Mouse (Mus musculus): ENCODE data around the gene Sept1.
"Not testable (repeated sequence)": the region's sequence is repeated elsewhere in the genome, so short reads cannot be mapped to it uniquely, and the experiment has no call there.

Gene Sept1

DNA sequence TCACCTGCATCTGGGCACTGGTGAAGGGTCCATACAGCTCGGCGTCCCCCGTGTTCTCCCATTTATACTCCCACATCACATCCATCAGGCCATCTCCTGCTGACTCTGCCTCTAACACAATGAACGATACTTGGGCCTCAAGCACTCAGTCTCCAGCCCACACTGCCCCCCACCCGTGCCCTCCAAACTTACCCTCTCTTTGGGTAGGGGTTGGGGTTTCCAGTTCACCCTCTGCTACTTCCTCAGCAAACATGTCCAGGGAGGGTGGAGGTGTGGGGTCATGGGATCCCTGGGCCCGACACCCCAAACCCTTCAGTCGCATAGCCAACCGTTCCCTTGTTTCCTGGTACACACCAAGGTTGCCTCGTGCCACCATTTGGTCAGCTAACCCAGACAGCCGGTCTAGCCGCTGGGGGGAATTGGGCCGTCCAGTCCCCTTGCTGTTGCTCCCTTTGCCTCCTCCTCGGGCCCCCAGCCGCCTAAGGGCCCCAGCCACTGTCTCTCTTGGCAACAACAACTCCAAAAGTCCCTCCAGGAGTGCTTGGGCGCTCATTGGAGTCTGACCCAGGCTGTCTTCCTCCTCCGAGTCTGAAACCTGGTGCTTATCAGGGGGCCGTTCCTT, 38.8 kb downstream of the Sept1 start:
- DNase-seq (ENCODE audit: low read depth) = no peak

DNA sequence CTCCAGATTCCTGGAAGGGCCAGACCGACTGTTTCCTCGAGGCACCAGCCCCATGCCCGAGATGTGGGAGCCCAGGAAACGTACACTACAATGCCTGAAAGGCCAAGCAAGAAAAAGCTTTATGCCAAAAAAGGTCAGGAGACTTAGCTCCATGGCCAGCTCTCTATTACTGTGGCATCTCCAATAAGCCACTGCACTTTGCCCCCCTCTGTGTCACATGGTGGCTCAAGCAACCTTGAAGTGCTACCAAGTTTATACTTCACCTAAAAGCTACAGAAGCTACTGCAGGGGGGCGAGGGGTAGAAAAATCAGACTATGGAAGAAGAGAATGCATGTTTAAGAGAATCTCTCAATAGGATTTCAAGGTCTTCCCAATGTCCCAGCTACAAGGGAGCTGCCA, 39.9 kb downstream of the Sept1 start:
- DNase-seq (ENCODE audit: low read depth) = no peak

DNA sequence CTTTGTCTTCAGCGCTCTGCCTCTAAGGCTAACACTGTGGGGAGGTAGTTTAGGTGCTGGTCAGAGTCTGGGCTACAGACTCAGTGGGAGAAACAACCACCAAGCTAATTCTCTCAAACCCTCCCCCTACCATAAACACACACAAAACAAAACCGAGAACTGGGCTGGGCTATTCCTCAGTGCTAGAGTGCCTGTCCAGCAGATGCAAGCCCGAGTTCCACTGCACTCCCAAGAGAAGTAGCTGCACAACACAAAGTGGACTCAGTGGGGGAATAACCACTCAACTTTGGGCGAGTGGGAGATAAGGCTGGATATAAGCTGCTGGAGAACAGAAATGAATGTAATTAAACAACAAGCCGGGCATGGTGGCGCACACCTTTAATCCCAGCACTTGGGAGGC, 42.3 kb downstream of the Sept1 start:
- no peak for DNase-seq (ENCODE audit: low read depth)

DNA sequence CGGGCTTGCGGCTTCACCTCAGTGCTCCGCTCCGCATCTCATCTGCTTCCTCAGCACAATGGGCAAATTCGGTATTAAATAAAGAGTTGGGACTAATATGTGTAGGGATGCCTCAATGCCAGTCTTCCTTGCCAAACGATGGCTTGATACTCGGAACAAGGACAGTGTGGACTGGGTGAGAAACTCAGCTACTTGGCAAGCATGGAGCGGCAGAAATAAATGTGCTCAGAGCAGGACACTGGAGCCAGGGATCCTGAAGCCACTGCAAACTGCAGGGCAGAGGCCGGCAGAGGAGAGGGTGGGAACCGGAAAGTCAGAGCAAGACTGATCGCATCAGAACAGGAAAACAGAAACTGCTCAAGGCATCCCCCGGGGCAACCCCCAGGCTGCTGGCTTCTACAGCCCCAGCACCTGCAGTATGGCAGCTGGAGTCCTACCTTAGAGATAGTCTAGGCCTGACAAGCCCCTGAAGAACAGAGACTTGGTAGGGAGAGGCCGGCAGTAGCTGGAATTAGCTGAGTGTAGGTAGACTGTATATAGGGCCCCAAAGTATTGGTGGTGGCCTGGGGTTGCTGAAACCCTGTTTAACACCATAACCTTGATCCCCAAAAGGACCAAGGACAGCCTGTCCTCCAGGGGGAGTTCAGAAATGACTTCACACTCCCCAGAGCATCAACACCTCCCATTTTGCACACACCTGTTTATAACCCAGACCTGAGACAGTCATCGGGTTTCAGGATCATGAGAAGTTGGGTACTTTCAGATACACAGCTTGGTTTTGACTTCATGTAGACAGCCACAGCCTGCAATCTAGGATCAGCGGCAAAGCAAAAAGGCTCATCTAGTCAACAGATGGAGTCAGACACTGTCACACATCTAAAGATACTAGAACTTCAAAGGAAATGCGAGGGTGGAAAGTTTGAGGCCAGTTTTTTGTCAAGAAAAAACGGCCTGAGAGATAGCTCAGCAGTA, 44.3 kb downstream of the Sept1 start:
- no peak for DNase-seq (ENCODE audit: low read depth)

DNA sequence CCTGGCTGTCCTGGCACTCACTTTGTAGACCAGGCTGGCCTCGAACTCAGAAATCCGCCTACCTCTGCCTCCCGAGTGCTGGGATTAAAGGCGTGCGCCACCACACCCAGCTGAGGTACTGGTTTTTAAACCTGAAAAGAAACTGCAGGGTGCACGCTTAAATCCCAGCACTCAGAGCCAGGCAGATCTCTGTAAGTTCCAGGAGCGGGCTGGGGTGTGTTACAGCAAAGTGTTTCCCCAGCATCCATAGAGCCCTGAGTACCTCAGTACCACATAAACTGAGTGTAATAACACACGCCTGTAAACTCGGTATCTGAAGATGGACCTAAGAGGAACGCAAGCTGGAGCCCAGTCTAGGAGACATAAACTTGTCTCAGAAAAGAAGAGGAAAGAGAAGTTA, 45.6 kb downstream of the Sept1 start:
- no peak for DNase-seq (ENCODE audit: low read depth)

DNA sequence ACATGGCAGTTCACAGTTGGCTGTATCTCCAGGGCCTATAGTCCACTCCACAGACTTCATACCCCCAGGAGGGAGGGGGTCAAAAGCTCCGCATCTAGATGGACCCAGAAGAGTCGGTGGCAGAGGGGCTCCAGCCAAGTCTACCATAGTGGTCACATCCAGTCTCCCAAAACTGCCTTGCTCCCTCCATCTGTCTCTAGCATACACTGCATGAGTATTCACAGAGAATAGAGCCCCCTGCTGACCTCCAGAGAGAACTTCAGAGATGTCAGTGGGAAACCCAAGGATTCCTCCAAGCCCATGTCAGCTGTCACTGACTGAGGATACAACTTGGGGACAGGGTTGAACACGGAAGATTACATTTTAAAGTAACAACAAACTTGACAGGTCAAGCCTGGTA, 47.3 kb downstream of the Sept1 start:
- no peak for DNase-seq (ENCODE audit: low read depth)

DNA sequence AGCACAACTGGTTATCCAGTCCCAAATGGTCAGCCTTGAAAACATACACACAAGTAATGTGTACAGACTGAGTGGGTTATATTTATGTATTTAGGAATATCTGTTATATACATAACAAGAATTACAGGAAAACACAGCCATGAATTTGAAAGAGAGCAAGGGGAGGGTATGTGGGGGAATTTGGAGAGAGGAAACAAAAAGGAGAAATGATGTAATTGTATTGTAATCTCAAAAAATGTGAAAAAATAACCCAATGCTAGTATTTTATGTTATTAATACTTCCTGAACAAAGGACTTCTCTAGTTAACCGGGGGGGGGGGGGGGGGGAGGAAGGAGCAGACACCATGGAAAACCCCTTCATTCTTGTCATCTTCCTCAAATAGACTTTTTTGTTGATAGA, 48.2 kb downstream of the Sept1 start:
- DNase-seq (ENCODE audit: low read depth) = no peak

DNA sequence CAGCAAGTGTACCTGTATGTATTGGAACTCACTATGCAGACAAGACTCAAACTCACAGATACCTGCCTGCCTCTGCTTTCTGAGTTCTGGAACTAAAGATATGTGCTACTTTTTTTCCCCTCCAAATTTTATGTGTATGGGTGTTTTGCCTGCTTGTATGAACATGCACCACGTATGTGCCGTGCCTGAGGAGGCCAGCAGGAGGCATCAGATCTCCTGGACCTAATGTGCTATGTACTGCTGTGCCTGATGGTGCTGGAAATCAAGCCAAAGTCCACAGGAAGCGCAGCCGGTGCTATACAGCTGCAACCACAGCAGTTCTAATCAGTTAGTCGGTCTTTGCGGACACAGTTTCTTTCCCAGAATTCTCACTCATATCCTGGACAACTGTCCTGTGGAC, 49.1 kb downstream of the Sept1 start:
- no peak for DNase-seq (ENCODE audit: low read depth)

DNA sequence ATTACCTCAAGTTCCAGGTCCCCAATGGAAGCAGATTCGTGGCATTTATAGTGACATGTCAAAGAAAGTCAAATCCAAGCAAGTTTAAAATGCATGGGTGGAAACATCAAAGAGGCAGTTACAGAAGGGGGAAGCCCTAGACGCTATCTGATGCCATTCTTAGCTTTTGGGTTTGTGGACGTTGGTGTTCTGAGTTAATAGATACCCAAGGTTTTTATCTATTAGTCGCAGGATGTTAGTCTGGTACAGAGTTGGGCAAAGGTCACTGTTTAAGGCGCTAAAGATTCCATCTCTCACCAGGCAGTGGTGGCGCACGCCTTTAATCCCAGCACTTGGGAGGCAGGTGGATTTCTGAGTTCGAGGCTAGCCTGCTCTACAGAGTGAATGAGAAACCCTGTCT, 49.6 kb downstream of the Sept1 start:
- no peak for DNase-seq (ENCODE audit: low read depth)

DNA sequence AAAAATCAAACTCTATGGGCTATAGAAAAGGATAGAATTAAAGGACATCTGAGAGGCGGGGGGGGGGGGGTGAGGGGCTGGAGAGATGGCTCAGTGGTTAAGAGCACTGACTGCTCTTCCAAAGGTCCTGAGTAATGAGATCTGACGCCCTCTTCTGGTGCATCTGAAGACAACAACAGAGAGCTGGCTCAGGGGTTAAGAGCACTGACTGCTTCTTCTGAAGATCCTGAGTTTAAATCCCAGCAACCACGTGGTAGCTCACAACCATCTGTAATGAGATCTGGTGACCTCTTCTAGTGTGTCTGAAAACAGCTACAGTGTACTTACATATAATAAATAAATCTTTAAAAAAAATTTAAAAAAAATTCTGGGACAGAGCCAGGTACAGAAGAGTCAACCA, 51.2 kb downstream of the Sept1 start:
- DNase-seq (ENCODE audit: low read depth) = not testable (repeated sequence)

DNA sequence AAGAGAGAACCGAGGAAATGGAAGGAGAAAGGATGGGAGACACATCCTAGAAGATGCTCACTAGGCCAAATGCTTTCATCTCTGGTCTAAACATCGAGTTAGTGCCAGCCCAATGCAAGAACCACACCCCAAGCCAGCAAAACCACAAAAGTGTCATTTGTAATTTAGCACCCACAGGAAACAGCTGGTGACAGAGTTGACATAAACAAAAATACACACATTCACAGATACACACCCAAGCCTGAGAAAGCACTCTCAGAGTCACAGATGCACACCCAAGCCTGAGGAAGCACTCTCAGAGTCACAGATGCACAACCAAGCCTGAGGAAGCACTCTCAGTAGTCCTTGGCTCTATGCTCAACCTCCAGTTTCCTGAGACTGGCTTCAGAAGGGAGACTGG, 52.1 kb downstream of the Sept1 start:
- no peak for DNase-seq (ENCODE audit: low read depth)

DNA sequence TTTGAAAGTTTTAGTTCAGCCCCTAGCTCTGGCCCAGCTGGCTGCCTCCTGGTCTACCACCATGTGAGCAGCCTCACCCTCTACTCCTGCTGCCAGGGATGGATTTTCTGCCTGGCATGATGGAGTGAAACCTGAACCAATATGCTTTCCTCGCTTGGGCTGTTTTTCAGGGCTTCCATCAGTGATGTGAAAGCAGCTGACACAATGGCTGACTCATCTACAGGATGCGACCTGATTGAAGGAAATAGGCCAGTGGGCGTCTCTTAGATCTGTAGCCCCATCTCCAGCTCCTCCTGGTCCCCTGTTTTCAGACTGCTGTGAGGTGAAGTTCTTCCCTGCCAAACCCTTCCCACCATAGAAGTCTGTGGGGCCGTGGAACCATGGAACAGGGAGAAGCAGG, 56.0 kb downstream of the Sept1 start:
- no peak for DNase-seq (ENCODE audit: low read depth)

DNA sequence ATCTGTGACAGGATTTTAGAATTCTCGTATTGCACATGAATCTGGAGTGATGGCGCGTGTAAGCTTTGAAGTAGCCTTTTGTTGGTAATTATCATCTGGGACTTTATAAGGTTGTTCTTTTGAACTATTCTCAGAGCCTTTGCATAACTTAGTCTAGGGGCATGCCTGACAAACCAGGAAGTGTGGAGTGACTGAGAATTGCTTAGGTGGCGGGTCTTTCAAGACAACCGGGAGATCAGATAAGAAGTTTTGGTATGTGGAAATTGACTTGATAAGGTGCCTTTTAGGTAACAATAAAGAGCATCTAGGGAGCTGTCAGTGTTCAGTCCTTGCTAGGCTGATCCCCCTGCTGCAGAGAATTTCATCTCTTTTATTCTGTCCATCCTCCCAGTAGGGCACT, 66.4 kb downstream of the Sept1 start:
- DNase-seq (ENCODE audit: low read depth) = no peak

DNA sequence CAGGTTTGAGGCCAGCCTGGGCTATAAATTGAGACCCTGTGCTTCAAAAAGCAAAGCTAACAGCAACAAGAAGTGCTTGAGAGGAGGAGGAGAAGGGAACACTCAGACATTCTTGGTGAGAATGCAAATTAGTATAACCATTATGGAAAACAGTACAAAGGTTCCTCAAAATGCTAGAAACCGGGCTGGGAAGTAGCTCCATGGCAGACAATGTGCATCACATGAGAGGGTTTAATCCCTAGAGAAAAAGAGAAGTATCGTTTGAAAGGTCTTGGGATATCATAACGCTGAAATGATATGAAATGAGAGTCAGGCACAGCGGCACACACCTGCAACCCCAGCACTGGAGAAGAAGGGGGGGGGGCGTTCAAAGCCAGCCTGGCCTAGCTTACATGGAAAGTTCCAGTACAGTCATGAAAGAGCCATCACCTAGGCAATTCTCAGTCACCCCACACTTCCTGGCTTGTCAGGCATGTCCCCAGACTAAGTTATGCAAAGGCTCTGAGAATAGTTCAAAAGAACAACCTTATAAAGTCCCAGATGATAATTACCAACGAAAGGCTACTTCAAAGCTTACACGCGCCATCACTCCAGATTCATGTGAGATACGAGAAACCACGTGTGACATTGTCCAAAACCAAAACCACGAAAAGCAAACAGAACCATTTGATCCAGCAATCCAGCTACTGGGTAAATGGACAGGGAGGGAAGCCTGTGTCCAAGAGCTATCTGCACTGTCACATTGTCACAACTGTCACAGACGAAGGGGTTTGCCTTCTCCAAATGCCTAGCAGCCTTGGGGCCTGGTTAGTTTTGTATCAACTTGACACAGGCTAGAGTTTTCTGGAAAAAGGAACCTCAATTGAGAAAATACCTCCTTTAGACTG, 67.1 kb downstream of the Sept1 start:
- no peak for DNase-seq (ENCODE audit: low read depth)
